Mouse (Mus musculus) olfactory bulb, adult 2 months (tissue): Measurements from ENCODE around the gene Snai3.

ENCODE experiments used
- CTCF ChIP-seq: fragments of 200-500 bp; IDR thresholded peaks from 2 replicates; pipeline ENCODE4 v1.5.1; 2012; ENCODE audit warnings: low read depth, mild to moderate bottlenecking, low read length, moderate library complexity; ENCODE audit not compliant: insufficient read depth
- POLR2A ChIP-seq: fragments of 200-500 bp; IDR thresholded peaks from 2 replicates; pipeline ENCODE4 v1.6.1; 2012; ENCODE audit warnings: mild to moderate bottlenecking, low read depth, low read length, moderate library complexity; ENCODE audit not compliant: insufficient read depth

- TF ChIP-seq CTCF (no peak), POLR2A (no peak)
Measured at GRCm38 (mm10) chr8:122483877-122484276, 23.3 kb upstream of the Snai3 start.
